Mouse (Mus musculus): Measurements from ENCODE around the gene Ankrd22.
"Not testable (repeated sequence)": the region's sequence is repeated elsewhere in the genome, so short reads cannot be mapped to it uniquely, and the experiment has no call there.

Ankrd22 gene

GRCm38 (mm10) chr19:34165891-34166290, at the start of gene Ankrd22:
Gene Ankrd22 (minus strand): TSS chr19:34166053.
- no peak for DNase-seq (ENCODE audit: low read depth, low spot score)

DNA sequence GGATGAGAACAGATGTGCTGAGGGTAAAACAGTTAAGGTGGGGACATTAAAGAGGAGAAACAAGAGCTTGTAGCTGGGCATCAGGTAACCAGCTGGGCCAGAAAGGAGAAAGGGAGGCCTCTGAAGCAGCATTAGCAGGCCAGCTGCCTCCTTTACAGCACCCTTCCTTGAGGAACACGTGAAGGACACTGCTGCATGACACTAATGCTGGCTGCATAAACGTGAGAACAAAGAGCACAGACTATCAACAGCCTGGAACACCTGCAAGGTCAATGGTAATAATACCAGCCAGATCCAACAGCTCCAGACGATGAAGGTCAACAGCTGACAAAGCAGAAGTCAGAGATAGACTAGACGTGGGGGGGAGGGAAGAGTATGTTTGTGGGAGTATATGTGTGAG, 48.3 kb upstream of the Ankrd22 start:
- no peak for DNase-seq (ENCODE audit: low read depth, low spot score)

DNA sequence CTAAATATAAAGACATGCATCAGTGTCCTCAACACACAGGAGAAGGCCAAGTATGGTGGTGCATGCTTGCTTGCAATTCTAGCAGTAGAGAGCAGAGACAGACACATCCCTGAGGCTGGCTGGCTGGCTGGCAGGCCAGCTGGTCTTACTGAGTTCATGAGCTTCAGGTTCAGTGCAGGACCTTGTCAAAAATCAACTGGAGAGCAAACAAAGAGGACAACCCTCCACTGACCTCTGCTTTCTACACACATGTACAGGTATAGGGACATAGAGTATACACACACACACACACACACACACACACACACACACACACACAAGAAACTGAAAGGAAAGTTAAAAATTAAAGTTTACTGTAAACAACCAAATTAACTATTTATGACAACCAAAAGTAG, 47.4 kb upstream of the Ankrd22 start:
- DNase-seq (ENCODE audit: low read depth, low spot score), result no peak

- no peak for DNase-seq (ENCODE audit: low read depth, low spot score)
Observed at GRCm38 (mm10) chr19:34212489-34213250, 46.8 kb upstream of the Ankrd22 start.

GRCm38 (mm10) chr19:34210841-34211240, 45.0 kb upstream of the Ankrd22 start:
- DNase-seq (ENCODE audit: low read depth, low spot score), result no peak

DNA sequence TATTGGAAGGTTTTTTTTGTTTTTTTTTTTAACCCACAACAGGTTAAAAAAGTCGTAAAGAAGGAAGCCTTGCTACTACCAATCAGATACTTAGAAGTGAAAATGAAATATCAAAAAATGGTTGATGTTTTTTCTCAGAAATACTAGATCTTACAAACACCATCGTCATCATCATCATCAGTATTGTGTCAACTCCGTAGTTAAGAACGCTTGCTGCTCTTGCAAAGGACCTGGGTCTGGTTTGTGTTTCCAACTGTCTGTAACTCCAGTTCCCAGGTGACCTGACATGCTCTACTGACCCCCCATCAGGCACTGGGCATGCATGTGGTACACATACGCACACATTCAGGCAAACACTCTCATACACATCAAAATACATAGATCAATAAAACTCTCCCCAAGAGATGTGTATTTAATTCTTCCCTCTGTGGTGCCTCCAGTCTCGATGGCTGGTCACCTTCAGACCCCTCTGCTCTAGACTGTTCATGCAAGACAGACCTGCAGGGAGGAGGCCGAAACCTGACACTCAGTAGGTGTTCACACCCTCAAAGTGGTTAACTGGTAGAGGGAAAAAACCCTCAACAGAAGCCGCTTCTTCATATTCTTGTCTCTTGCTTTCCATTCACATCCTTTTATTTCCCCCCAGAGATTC, 44.2 kb upstream of the Ankrd22 start:
- no peak for DNase-seq (ENCODE audit: low read depth, low spot score)

DNA sequence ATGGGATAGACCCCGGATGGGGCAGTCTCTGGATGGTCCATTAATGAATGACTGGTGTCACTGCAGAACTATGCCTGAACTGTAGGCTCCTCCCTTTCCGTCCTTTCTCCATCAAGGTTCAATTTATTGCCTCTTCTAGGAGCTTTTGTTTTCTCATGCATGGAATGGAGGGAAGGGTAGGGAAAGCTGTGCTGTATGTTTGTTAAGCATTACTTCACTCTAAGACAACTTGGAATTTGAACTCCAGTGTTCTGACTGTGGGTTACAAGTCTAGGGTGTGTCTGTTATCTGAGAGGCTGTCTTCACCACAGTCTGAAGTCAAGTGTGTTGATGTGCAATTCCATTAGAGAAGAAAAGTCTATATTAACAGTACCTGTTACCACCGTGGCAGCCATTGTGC, 43.2 kb upstream of the Ankrd22 start:
- no peak for DNase-seq (ENCODE audit: low read depth, low spot score)

- no peak for DNase-seq (ENCODE audit: low read depth, low spot score)
Observed at GRCm38 (mm10) chr19:34206760-34207440, 41.0 kb upstream of the Ankrd22 start.

- DNase-seq (ENCODE audit: low read depth, low spot score), result not testable (repeated sequence)
Observed at GRCm38 (mm10) chr19:34206128-34206527, 40.3 kb upstream of the Ankrd22 start.

DNA sequence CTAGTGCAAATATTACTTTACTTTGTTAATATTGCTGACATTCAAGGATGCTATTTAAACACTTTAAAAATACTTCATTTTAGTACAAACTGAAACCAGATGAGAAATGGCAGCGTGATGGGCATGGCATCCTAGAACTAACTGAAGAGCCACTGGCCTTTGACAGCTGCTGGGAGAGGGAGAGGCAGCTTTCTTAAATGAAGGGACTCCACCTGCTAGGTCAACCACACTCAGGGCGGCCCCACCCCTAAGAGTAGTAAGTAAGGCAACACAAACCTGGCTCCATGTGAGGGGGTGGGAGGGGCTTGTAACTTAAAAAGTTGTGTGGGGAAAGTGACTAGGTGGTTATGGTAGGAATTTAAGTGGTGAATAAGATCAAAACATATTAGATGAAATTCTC, 36.8 kb upstream of the Ankrd22 start:
- DNase-seq (ENCODE audit: low read depth, low spot score), result no peak

DNA sequence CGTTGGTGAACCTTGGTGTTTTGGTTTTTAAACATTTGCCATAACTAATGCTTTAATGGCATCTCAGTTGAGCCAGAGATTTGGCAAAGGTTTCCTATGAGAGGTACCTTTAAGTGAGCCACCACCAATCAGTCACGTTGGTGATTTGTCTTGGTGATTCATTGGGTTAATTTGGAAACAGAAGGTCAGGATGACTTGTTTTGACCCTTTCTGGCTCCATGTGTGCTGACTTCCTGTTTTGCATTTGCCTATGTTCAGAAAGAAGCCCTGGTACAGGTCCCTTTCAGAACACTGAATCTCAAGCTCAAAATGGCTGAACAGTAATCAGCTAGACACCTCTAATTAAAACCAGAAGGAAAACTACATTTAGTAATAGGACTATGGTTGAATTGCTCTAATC, 33.6 kb upstream of the Ankrd22 start:
- no peak for DNase-seq (ENCODE audit: low read depth, low spot score)

GRCm38 (mm10) chr19:34198901-34199300, 33.0 kb upstream of the Ankrd22 start:
- DNase-seq (ENCODE audit: low read depth, low spot score), result no peak

DNA sequence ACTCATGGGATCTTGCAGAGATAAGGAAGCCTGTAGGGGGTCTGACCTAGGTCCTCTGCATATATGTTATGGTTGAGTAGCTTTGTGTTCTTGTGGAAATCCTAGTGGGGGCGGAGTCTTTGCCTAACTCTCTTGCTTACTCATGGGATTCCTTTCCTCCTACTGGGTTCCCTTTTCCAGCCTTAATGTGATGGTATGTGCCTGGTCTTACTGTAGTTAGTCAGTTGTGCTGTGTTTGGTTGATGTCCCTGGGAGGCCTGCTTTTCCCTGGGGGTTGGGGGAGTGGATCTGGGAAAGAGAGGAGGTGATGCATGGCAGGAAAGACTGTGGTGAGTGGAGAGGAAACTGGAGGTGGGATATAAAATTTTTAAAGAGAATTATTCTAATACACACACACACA, 32.2 kb upstream of the Ankrd22 start:
- DNase-seq (ENCODE audit: low read depth, low spot score), result no peak

GRCm38 (mm10) chr19:34195031-34195430, 29.2 kb upstream of the Ankrd22 start:
- DNase-seq (ENCODE audit: low read depth, low spot score), result no peak

GRCm38 (mm10) chr19:34194132-34194745, 28.4 kb upstream of the Ankrd22 start:
- no peak for DNase-seq (ENCODE audit: low read depth, low spot score)

DNA sequence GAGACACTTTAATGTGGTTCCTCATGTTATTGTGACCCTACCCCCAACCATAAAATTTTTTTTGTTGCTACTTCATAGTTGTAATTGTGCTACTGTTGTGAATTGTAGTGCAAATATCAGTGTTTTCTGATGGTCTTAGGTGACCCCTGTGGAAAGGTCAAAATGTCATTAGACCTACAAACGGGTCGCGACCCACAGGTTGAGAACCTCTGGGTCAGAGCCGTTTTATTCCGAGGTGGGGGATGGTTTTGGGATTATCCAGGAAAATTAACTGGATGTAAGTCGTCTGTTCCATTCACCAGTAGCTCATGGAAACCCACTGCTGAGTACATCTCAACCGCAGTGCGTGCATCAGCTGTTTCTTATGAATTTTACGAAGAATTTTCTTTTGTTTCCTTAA, 27.8 kb upstream of the Ankrd22 start:
- no peak for DNase-seq (ENCODE audit: low read depth, low spot score)

DNA sequence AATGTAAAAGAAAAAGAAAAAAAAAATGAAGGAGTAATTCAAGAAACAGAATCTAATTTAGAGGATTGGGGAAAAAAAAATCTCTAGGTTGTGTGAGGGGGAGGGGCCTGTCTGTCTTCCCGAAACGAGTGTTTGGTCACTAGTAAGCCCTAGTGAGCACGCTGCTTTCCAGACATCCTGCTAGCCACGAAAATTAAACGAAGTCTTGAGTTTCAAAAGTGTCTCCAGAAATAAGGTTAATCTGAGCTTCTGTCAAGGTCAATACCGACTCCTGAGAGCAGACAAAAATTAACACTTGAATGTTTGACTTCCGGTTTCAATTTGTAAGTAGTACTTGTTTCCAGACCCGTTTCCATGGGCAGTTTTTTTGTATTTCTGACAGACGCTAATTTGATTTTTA, 27.3 kb upstream of the Ankrd22 start:
- no peak for DNase-seq (ENCODE audit: low read depth, low spot score)

- DNase-seq (ENCODE audit: low read depth, low spot score), result no peak
Observed at GRCm38 (mm10) chr19:34192008-34192963, 26.4 kb upstream of the Ankrd22 start, which contains the start of gene Stambpl1. Gene Stambpl1 (plus strand): TSS chr19:34192229.

DNA sequence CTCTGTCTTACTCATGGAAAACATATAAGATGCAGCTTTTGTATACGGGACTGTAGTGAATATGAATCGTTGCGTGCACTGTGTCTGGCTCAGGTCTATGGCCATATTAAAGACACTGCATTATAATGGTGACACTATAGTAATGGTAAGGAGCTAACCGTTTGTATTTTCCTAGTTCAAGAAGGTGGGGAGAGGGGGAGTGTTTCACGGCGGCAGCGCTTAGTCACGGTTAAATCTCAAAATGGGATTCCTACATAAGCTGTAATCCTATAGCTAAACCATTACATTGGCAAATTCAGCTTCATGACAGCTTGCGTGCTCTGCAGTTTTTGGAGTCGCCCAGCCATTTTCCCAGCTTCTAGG, 25.8 kb upstream of the Ankrd22 start:
- DNase-seq (ENCODE audit: low read depth, low spot score), result no peak

GRCm38 (mm10) chr19:34186845-34187244, 21.0 kb upstream of the Ankrd22 start:
- no peak for DNase-seq (ENCODE audit: low read depth, low spot score)

DNA sequence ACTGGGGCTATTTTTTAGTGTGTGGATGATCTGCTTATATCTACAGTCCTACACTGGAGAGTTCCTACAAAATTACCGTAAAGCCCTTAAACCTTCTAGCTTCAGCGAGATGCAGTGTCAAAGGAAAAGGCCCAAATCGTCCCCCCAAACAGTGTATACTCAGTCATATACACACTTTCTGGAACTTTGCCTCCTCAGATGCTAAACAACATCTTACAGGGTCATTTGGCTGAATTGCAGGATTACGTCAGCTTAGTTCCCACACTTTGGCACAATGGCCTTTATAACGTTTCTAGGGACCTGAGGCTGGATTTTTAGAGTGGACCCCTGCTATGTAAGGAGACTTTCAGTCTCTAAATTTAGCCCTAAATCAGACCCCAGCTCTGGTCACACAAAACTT, 16.6 kb upstream of the Ankrd22 start:
- DNase-seq (ENCODE audit: low read depth, low spot score), result no peak
